Mouse (Mus musculus): ENCODE results near the gene Irgq.

DNA sequence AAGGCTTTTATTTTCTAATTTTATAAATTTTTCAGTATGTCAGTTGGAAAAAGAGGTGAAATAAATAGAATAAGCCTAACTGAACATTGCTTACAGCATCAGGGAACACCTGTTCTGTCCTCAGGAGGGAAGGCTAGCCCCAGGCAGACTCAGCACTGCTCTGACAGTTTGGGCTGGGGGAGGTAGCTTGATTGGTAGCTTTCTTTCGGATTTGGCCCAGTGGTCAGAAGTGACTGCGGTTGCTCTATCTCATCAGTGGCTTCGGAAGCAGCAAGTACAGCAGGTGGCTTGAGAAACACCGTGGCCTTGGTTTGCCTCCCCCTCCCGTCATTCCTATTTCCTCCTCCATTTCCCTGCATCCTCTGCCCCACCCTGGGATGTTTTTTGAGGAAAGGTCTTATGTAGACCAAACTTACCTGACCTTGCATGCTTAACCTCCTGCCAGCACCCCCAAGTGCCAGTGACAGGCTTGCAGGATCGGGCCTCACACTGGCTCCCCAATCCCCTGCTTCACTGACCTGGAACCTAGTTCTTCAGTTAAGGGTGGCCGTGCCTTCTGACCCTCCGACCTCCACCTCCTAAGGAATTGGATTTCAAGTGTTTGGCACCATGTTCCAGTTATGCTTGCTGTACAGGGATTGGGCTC, 32.8 kb downstream of the Irgq start:
- TF ChIP-seq EP300 (IDR thresholded peaks at IDR 0.05; ENCODE audit: insufficient read depth, low read depth, low read length) (no peak), POLR2A (IDR thresholded peaks at IDR 0.05; ENCODE audit: insufficient read depth, low read length) (no peak), CTCF (IDR thresholded peaks at IDR 0.05; ENCODE audit: low read depth, low read length) (no peak)
